Mouse (Mus musculus): ENCODE measurements around the gene Emc10.

DNA sequence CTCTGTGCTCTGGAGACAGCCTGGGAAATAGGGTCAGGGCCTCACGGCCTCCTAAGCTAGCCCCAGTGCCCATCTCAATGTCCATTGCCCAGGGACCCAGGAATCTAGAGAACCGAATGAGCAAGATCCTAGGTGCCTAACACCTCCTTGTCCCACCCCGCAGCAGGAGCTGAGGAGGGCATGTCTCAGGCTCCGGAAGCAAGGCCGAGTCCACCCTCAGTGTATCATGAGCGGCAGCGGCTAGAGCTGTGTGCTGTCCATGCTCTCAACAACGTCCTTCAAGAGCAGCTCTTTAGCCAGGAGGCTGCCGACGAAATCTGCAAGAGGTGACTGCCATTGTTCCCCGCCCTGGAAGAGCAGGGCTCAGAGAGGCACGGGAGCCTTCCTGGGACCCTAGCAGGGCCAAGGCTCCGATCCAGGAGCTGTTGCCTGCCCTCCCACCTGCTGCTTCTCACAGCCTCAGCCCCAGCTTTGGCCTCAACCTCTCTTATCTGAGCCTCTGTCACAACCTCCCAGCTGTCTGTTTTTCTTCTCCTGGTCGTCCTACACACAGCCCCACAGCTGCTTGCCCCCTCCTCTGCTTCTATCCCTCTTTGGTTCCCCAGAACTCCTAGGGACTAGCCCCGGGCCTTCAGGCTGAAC is 27.6 kb downstream of the Emc10 start:
- TF ChIP-seq CTCF (IDR thresholded peaks at IDR 0.05; ENCODE audit: borderline replicate concordance, control insufficient read depth, extremely low read depth, insufficient read depth, low read length, poor library complexity) (no peak), POLR2A (IDR thresholded peaks at IDR 0.05; ENCODE audit: control insufficient read depth, extremely low read depth, insufficient read depth, low read length, poor library complexity) (no peak)
